Mouse (Mus musculus): ENCODE results near the gene Cd300lb. TPM values are rescaled to one million over a fixed set of nuclear protein-coding genes. Genes with fewer than 3 reads are reported as not detected.

The Cd300lb gene
- total RNA-seq, 2 experiments from 2014 or later: 0.65 to 0.78 TPM

DNA sequence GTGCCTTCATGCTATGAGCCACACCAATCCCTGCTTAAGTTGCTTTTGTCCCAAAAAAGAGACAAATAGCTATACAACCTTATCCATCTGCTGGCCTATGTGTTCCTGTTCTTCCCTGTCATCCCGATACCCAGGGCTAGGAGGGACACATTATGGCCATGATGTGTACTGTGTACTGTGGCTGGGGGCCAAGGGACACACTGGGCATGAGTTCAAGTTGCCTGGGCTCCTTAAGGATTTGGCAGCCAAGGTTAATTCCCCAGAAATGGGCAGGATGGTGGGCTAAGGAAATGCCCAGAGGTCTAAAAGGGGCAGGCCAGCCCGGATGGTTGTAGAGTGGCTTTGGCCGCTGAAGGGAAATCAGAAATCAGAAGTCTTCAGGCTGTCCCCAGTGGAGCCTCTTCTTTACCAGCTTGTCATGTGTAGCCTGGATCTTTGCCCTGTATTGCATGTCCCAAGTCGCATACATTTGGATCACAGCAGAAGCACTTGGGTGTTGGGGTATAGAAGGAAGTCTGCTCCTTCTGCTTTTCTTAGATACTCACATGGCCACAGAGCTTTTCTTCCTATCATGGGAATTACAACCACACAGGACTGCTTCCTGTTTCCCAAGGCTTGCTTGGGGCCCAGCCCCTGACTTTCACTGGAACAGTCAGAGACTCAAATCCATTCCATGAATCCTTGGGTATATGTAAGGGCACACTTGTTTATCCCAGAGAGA, 49.6 kb downstream of the Cd300lb start:
- intact Hi-C loops (cut with DNase I): no loop called here
- no peak for DNase-seq

DNA sequence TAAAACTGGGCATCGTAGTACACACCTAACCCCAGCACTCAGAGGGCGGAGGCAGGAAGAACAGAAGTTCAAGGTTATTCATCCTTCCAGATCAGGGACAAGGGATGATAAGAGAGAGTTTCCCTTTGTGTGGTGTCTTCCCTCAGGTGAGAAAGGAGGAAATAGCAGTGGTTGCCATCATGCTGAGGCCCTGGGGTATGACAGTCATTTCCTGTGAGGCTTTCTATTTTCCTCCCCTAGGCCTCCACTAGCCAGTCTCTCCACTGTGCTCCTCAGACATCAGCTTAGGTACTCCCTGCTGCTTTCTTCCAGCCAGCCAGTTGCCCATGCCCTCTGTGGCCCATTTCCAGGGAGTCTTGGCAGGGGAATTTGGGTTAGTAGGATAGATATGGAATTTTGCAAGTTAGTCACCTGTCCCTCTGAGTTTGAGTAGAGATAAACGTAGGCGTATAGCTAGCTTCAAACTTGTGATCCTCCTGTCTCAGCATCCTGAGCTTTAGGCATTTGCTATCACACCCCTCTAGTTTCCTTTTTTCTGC, 50.9 kb downstream of the Cd300lb start:
- no peak for DNase-seq
- intact Hi-C loops (cut with DNase I): no loop called here

DNA sequence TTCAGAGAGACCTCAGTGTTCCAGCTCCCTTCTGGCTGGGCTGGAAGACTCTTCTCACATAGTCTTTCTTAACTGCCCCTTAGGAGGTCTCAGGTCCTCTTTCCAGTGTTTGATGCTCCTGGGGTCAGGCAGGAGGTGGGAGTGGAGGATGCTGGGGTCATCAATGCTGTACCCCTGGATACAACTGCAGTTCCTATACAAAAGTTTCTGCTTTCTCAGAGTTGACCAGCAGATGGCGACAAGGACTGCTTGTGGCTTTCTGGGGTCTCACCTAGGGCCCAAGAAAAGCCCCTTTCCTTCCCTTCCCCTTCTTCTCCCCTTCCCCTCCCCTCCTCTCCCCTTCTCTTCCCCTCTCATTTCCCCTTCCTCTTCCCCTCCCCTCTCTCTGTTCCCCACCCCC, 53.6 kb downstream of the Cd300lb start:
- peak in 1 of 2 experiments; percentile 65 for DNase-seq
- intact Hi-C loops (cut with DNase I): no loop called here

DNA sequence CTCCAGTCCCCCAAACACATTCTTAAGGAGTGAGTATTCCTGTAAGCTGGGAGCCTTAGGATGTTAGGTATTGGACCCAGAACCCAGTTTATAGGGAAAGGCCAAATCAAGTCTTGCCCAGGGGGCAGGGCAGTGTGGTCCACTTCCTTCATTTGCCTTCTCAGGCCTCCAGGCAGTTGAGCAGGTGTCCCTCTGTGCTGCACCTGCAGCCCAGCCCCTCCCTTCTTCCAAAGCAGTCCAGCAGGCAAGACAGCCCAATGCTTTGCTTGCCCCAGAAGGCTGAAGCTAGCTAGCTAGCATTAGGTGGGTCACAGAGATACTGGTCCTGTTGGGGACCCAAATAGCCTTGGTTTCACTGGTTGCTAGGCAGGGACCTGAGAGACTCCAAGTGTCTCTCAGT, 54.0 kb downstream of the Cd300lb start:
- no peak for DNase-seq
- intact Hi-C loops (cut with DNase I): no loop called here

DNA sequence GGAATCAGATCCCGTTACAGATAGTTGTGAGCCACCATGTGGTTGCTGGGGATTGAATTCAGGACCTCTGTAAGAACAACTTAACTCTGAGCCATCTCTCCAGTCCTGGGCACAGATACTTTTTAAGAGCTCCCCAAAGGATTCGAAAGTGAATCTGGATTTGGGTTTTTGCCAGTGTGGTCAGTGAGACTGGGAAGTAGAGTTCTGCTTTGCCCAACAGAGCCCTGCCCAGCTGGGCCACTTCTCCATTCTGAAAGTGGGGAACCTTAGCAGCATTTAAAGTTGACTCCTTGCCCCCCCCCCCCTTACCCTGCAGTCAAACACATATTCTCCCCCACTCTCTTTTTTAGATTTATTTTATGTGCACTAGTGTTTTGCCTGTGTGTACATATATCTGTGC, 54.5 kb downstream of the Cd300lb start:
- intact Hi-C loops (cut with DNase I): loop anchor here (2.0 kb wide), 1 partner anchor 33 kb away; no protein-coding TSS in a partner anchor
- DNase-seq: no peak

DNA sequence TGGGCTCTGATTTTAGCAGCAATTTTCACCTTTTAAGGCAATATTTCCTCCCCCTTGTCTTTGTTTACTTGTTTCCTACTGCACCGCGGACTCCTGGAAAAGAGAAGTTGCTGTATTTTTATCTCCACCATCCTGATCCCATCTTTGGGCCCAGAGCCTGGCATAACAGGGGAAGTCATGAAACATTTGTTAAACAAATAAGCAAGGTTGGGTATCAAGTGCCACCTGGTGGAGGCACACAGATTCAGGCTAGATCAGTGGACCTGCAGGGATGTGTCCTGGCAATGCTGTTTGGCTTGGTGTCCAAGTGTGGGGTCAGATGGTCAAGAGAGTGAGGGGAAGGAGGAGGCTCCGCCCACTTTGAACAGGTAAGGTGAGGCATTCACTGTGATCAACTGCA, 57.0 kb downstream of the Cd300lb start:
- peak; percentile 53 to 63 for DNase-seq
- intact Hi-C loops (cut with DNase I): loop anchor here (1.0 kb wide), 1 partner anchor 65 kb away; no protein-coding TSS in a partner anchor

DNA sequence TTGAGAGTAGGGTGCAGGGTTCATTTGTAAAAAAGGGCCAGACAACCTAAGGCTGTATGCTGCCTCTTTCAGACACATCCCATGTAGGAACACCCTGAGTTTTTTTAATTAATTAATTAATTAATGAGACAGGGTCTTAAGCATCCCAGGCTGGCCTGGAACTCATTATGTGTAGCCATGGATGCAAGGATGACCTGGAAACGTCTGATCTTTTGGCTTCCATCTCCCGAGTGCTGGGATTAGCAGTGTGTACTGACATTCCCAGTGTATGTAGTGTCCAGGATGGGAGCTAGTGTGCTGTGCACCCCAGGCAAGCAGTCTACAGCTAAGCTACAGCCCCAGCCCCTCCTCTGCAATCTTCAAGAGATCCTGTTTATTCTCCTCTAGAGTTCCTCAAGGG, 57.6 kb downstream of the Cd300lb start:
- DNase-seq: no peak
- intact Hi-C loops (cut with DNase I): loop anchor here (1.0 kb wide), 1 partner anchor 64 kb away; no protein-coding TSS in a partner anchor

DNA sequence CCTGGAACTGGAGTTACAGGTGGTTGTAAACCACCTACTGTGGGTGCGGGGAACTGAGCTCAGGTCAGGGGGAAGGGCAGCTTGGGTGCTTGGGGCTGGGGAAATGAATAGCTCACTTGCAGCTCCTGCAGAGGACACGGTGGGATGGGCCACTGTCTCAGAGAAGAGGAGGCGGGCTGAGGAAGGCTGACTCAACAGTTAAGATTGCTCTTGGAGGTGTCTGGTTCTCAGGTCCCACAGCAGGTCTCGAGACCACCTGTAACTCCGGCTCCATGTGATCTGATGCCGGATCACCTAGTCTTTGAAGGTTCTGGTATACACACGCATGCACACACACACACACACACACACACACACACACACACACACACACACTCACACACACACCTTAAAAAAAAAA, 58.0 kb downstream of the Cd300lb start:
- intact Hi-C loops (cut with DNase I): no loop called here
- DNase-seq: no peak

DNA sequence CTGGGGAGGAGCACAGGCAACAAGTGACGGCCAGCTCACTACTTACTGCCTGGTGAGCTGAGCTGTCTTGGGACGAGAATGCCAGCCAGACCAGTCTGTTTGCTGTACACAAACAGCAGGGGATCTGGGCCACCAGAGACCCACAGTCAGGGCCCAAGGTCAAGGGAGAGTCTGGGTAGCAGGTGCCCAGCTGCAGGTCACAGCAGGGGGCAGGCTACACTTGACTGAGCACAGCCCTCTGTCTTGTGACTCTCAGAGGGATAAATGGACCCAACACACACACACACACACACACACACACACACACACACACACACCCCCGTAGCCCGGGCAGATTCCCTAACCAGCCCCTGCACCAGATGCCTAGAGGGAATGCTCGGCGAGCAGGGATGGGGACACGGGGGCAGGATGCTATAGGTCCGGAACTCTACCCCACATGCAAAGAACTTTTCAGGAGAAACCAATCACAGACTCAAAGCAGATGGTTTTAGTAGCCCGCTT, 58.8 kb downstream of the Cd300lb start:
- DNase-seq: no peak
- intact Hi-C loops (cut with DNase I): no loop called here

DNA sequence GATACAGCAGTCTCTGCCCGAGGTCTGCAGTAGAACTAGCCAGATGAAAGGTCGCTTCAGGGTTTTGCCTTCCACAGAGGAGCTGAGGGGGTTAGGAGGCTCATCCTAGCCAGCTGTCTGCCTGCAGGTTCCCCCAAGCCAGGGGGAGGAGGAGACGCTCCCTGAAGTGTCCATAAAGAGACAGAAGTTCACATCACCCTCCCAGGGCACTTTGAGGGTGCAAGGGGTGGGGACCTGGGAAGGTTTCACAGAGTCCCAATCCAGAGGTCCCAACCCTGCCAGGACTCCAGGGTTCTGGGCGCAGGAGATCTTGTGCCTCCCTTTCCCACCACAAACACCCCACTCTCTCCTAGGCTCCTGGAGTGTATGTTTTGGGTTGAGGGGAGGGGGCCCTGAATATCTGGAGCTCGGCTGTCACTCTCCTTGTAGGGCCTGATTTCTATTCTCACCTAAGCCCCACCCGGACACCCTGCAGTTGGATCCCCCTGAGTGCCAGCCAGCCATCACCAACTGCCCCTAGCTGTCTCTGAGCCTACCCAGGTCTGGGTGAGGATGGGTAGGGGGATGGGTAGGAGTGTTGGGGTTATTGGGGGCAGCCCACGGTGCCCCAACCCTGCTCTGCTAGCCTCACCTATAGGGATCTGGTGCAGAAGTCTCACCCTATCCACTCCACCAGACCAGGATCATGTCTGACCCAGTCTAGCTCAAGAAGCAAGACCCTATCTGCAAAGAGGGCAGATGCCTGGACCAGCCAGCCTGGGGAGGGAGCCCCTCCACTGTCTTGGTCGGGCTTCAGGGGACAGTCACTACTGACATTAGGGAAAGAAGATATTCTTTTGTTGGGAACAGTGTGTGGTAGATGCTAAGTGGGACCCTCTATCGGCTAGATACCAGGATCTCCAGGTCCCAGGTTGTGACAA, 59.7 kb downstream of the Cd300lb start:
- intact Hi-C loops (cut with DNase I): loop anchor here (1.0 kb wide), 1 partner anchor 61 kb away; no protein-coding TSS in a partner anchor
- no peak for DNase-seq

DNA sequence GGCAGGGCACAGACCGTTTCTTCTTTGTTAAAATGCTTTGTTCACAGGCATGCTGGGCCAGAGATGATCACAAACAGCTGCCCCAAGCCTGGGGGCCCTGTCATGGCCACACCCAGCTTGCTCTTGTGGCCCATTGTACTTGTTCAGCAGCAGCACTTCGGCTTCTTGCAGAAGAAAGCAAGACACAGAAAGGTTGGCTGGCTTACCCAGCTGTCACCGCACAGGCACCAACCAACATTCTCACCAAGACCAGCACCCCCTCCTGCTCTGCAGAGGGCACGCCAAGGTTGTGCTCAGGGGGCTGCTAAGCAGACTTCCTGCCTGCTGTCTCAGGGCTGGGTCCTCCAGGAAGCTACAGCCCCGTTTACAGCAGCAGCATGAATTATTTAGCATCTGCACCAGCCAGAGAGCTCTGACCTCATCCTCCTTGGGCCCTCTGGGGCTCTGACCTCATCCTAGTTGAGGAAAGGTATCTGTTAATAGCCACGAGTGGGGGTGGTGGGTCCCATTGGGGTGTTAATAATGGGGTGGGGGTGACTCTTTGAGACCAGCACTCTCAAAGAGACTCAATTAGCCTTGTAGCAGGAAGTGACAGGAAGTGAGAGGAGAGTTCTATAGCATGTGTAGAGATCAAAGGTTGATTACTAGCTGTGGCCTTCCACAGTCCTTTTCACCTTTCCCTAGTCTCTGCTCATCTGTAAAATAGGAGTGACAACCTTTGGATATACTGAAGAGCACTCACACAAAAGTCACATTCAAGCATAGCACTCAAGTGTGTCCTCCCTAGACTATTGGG, 61.0 kb downstream of the Cd300lb start:
- intact Hi-C loops (cut with DNase I): no loop called here
- no peak for DNase-seq

Other genes starting within 250 kb of the Cd300lb start
- under 1 TPM; 0.27 to 0.60 TPM for gene Dnaic2, start 207.0 kb downstream of the Cd300lb start, total RNA-seq (2021)
- gene Kif19a, start 169.0 kb downstream of the Cd300lb start, total RNA-seq (2021): 1 to 10 TPM in 1 of 2 experiments, under 1 TPM in 1; 0.27 to 1.3 TPM
- gene Btbd17, start 138.4 kb downstream of the Cd300lb start, total RNA-seq (2021): under 1 TPM in 1 of 2 experiments, not detected in 1; 0.12 TPM
- not detected for gene Gpr142, start 135.5 kb downstream of the Cd300lb start, total RNA-seq (2021)
- 10 to 100 TPM in 1 of 2 experiments, 1 to 10 TPM in 1; 7.4 to 10.7 TPM for gene Gprc5c, start 83.2 kb downstream of the Cd300lb start, total RNA-seq (2021)
- gene Cd300a, start 44.3 kb downstream of the Cd300lb start, total RNA-seq (2021): 1 to 10 TPM in 1 of 2 experiments, under 1 TPM in 1; 1.00 to 1.2 TPM
- gene Cd300c, start 34.8 kb upstream of the Cd300lb start, total RNA-seq (2021): not detected
- under 1 TPM; 0.88 to 1.00 TPM for gene Cd300ld, start 55.5 kb upstream of the Cd300lb start, total RNA-seq (2021)
- gene Cd300c2, start 67.5 kb upstream of the Cd300lb start, total RNA-seq (2021): 1 to 10 TPM; 1.5 to 2.3 TPM
- gene Cd300ld2, start 81.8 kb upstream of the Cd300lb start, total RNA-seq (2021): not detected
- gene Cd300ld4, start 92.6 kb upstream of the Cd300lb start, total RNA-seq (2021): not detected
- gene Cd300ld5, start 103.4 kb upstream of the Cd300lb start, total RNA-seq (2021): 1 to 10 TPM in 1 of 2 experiments, not detected in 1; 1.4 TPM
- 1 to 10 TPM; 4.9 to 8.1 TPM for gene Cd300ld3, start 114.0 kb upstream of the Cd300lb start, total RNA-seq (2021)
- under 1 TPM; 0.17 to 0.20 TPM for gene Cd300e, start 127.8 kb upstream of the Cd300lb start, total RNA-seq (2021)
- 1 to 10 TPM in 1 of 2 experiments, under 1 TPM in 1; 1.00 to 1.3 TPM for gene Rab37, start 157.0 kb upstream of the Cd300lb start, total RNA-seq (2021)
- gene Cd300lf, start 199.6 kb upstream of the Cd300lb start, total RNA-seq (2021): under 1 TPM; 0.46 to 0.69 TPM
- 10 to 100 TPM; 12.7 to 13.5 TPM for gene Slc9a3r1, start 229.0 kb upstream of the Cd300lb start, total RNA-seq (2021)